Mouse (Mus musculus) lung, postnatal 0 days (tissue): ENCODE measurements around the gene Mfsd2b. TPM values are rescaled to one million over a fixed set of nuclear protein-coding genes. Genes with fewer than 3 reads are reported as not detected.
"Not testable (repeated sequence)": the region's sequence is repeated elsewhere in the genome, so short reads cannot be mapped to it uniquely, and the experiment has no call there.

Experiments used
- ATAC-seq: fragments of 200-750 bp; cut with Nextera tagmentation; 2 replicates; pipeline ENCODE4 v1.8.0; 2017; ENCODE audit warnings: moderate library complexity
- DNase-seq: peaks from one replicate; pipeline ENCODE4 v3.0.0-alpha.2; 2016; ENCODE audit warnings: low spot score
- H3K27ac ChIP-seq: fragments of 300-500 bp; sonication (generic); 2 replicates; pipeline ENCODE4 v1.5.1; 2014; ENCODE audit warnings: antibody characterized with exemption, mild to moderate bottlenecking, low read length, mixed read lengths
- H3K27me3 ChIP-seq: fragments of 300-500 bp; sonication (generic); replicated peaks from 2 replicates; pipeline ENCODE4 v1.6.1; 2014; ENCODE audit warnings: low read length, mixed read lengths; ENCODE audit not compliant: insufficient read depth
- H3K36me3 ChIP-seq: fragments of 300-500 bp; sonication (generic); 2 replicates; pipeline ENCODE4 v1.6.1; 2014; ENCODE audit warnings: low read length, mixed read lengths; ENCODE audit not compliant: insufficient read depth
- H3K4me1 ChIP-seq: fragments of 300-500 bp; sonication (generic); 2 replicates; pipeline ENCODE4 v1.6.1; 2014; ENCODE audit warnings: antibody characterized with exemption, low read depth, low read length, mixed read lengths; ENCODE audit not compliant: insufficient read depth
- H3K4me2 ChIP-seq: fragments of 300-500 bp; sonication (generic); replicated peaks from 2 replicates; pipeline ENCODE4 v1.6.1; 2014; ENCODE audit warnings: low read depth, mild to moderate bottlenecking, low read length, moderate library complexity, mixed read lengths
- H3K4me3 ChIP-seq: fragments of 300-500 bp; sonication (generic); 2 replicates; pipeline ENCODE4 v1.5.1; 2014; ENCODE audit warnings: low read depth, low read length
- H3K9ac ChIP-seq: fragments of 300-500 bp; sonication (generic); replicated peaks from 2 replicates; pipeline ENCODE4 v1.6.1; 2014; ENCODE audit warnings: low read depth, mild to moderate bottlenecking
- H3K9me3 ChIP-seq: fragments of 300-500 bp; sonication (generic); 2 replicates; pipeline ENCODE4 v1.6.1; 2016; ENCODE audit warnings: low read length, mixed read lengths
- CTCF ChIP-seq: IDR thresholded peaks from 2 replicates; pipeline ENCODE4 v1.5.1; 2016; ENCODE audit warnings: antibody characterized with exemption, mild to moderate bottlenecking
- EP300 ChIP-seq: IDR thresholded peaks from 2 replicates; pipeline ENCODE4 v1.6.1; 2016; ENCODE audit warnings: antibody characterized with exemption, mild to moderate bottlenecking, control low read depth
- WGBS: fragments of 180-500 bp; shearing (Covaris S2); extraction: QIAGEN DNeasy Blood & Tissue Kit; methylation state at CpG from one replicate; pipeline ENCODE4 v1.1.7; 2014; 5-methylcytosine and 5-hydroxymethylcytosine counted together
- polyA plus RNA-seq: library from polyadenylated mRNA; unstranded; fragments of >200 nt; fragmentation: Nextera tagmentation; extraction: Ambion mirVana; gene quantifications from 2 replicates; pipeline ENCODE4 v1.2.1, GENCODE M21; 2015

Mfsd2b gene
- polyA plus RNA-seq, 1 experiment from 2014 or later, result 2.5 TPM

GRCm38 (mm10) chr12:4911716-4912115 is 37.6 kb upstream of the Mfsd2b start:
- WGBS, result 48% methylated on average over 4 of the region's 4 CpGs

GRCm38 (mm10) chr12:4910496-4910895 is 36.3 kb upstream of the Mfsd2b start:
- H3K36me3 ChIP-seq, H3K4me1 ChIP-seq, H3K27me3 ChIP-seq, H3K9ac ChIP-seq, H3K4me3 ChIP-seq, H3K4me2 ChIP-seq, DNase-seq, ATAC-seq, H3K27ac ChIP-seq, H3K9me3 ChIP-seq: not testable (repeated sequence)
- 72% methylated on average over 1 of the region's 1 CpGs for WGBS

More at GRCm38 (mm10) chr12:4911716-4912115, 37.6 kb upstream of the Mfsd2b start:
- Histone ChIP-seq H3K9me3 (no peaks in the 10 kb centered on the region), H3K4me3 (no peak overlapping the region), H3K27ac (no peak overlapping the region), H3K36me3 (no peaks in the 10 kb centered on the region), H3K27me3 (no peaks in the 10 kb centered on the region), H3K4me2 (no peak overlapping the region), H3K9ac (no peak overlapping the region), H3K4me1 (peaks cover 1% of the 10 kb centered on the region; the same call in 1 of the 2 replicates)
- no peak for ATAC-seq
- TF ChIP-seq CTCF (no peak), EP300 (no peak)
- DNase-seq, result no peak

- Histone ChIP-seq H3K27ac (no peak overlapping the region), H3K27me3 (no peaks in the 10 kb centered on the region), H3K9me3 (no peaks in the 10 kb centered on the region), H3K4me1 (no peaks in the 10 kb centered on the region), H3K36me3 (no peaks in the 10 kb centered on the region), H3K4me3 (no peak overlapping the region), H3K4me2 (no peak overlapping the region), H3K9ac (no peak overlapping the region)
- 79% methylated on average over 7 of the region's 7 CpGs for WGBS
- DNase-seq (no peak), ATAC-seq (no peak)
- no peak for TF ChIP-seq CTCF
- no peak for TF ChIP-seq EP300
Observed at GRCm38 (mm10) chr12:4908391-4908790, 34.2 kb upstream of the Mfsd2b start.

GRCm38 (mm10) chr12:4906951-4907906 is 33.1 kb upstream of the Mfsd2b start, which contains the start of gene Ubxn2a:
Gene Ubxn2a (minus strand): TSS chr12:4907705.
- no peaks in the 10 kb centered on the region for H3K9me3 ChIP-seq
- WGBS, result 1% methylated on average over 121 of the region's 125 CpGs
- ATAC-seq (peak; percentile 96), DNase-seq (peak; percentile 95)
- TF ChIP-seq EP300 (no peak), CTCF (peak; percentile 48)
- peak within 1 kb of the TSS; percentile 87 for H3K4me2 ChIP-seq
- peak within 1 kb of the TSS; percentile 93 for H3K27ac ChIP-seq
- peak within 1 kb of the TSS; percentile 80 for H3K4me3 ChIP-seq
- no peaks in the 10 kb centered on the region for H3K4me1 ChIP-seq
- H3K27me3 ChIP-seq, result no peaks in the 10 kb centered on the region
- H3K9ac ChIP-seq, result peak within 1 kb of the TSS; percentile 79
- H3K36me3 ChIP-seq, result no peaks in the 10 kb centered on the region

- WGBS, result 34% methylated on average over 7 of the region's 7 CpGs
Observed at GRCm38 (mm10) chr12:4906476-4906875, 32.3 kb upstream of the Mfsd2b start.

GRCm38 (mm10) chr12:4905946-4906345 is 31.8 kb upstream of the Mfsd2b start:
- TF ChIP-seq CTCF (peak; percentile 31), EP300 (no peak)
- H3K9me3 ChIP-seq, result no peaks in the 10 kb centered on the region
- H3K9ac ChIP-seq, result no peak overlapping the region
- 77% methylated on average over 7 of the region's 7 CpGs for WGBS
- H3K4me2 ChIP-seq, result no peak overlapping the region
- H3K4me3 ChIP-seq, result no peak overlapping the region
- no peak for ATAC-seq
- H3K36me3 ChIP-seq, result no peaks in the 10 kb centered on the region
- no peaks in the 10 kb centered on the region for H3K4me1 ChIP-seq
- DNase-seq, result peak; percentile 64
- H3K27me3 ChIP-seq, result no peaks in the 10 kb centered on the region
- H3K27ac ChIP-seq, result no peak overlapping the region

More at GRCm38 (mm10) chr12:4906476-4906875, 32.3 kb upstream of the Mfsd2b start:
- Histone ChIP-seq H3K4me2 (peak overlapping the region; percentile 87), H3K27ac (peak overlapping the region; percentile 93), H3K9ac (peak overlapping the region; percentile 79; the same call in 1 of the 2 replicates), H3K36me3 (no peaks in the 10 kb centered on the region), H3K4me3 (peak overlapping the region; percentile 80), H3K4me1 (no peaks in the 10 kb centered on the region), H3K27me3 (no peaks in the 10 kb centered on the region), H3K9me3 (no peaks in the 10 kb centered on the region)
- TF ChIP-seq EP300 (no peak), CTCF (no peak)
- DNase-seq (no peak), ATAC-seq (no peak)
